Mouse (Mus musculus) bone marrow, adult 2 months (tissue): ENCODE results near the gene Dhps.

ENCODE experiments used
- CTCF ChIP-seq: fragments of 200-500 bp; IDR thresholded peaks from 2 replicates; pipeline ENCODE4 v1.5.1; 2011; ENCODE audit warnings: low read length, control low read depth; ENCODE audit not compliant: control insufficient read depth, insufficient read depth
- POLR2A ChIP-seq: fragments of 200-500 bp; IDR thresholded peaks from 2 replicates; pipeline ENCODE4 v1.6.1; 2011; ENCODE audit warnings: low read depth, mild to moderate bottlenecking, control low read depth, low read length, borderline replicate concordance; ENCODE audit not compliant: control insufficient read depth

- no peak for TF ChIP-seq POLR2A
- no peak for TF ChIP-seq CTCF
These were observed 44.1 kb upstream of the Dhps start for GRCm38 (mm10) chr8:85027516-85027855.
